Mouse (Mus musculus) ES-Bruce4 (cell line): ENCODE measurements around the gene Klhl26. TPM values are rescaled to one million over a fixed set of nuclear protein-coding genes. Genes with fewer than 3 reads are reported as not detected.

Source experiments
- H3K27ac ChIP-seq: 2 replicates; pipeline ENCODE4 v1.5.1; 2012; ENCODE audit warnings: low read length, inconsistent platforms; ENCODE audit not compliant: insufficient read depth
- H3K27me3 ChIP-seq: 2 replicates; pipeline ENCODE4 v1.6.1; 2012; ENCODE audit warnings: mild to moderate bottlenecking, low read length, inconsistent platforms; ENCODE audit not compliant: control insufficient read depth, poor library complexity, insufficient read depth, severe bottlenecking
- H3K36me3 ChIP-seq: 2 replicates; pipeline ENCODE4 v1.6.1; 2012; ENCODE audit warnings: inconsistent platforms, mild to moderate bottlenecking, low read length, moderate library complexity; ENCODE audit not compliant: control insufficient read depth, poor library complexity, insufficient read depth, severe bottlenecking
- H3K4me1 ChIP-seq: one replicate; pipeline ENCODE4 v1.8.1; 2011; ENCODE audit warnings: low read length; ENCODE audit not compliant: control insufficient read depth, insufficient read depth
- H3K4me3 ChIP-seq: 2 replicates; pipeline ENCODE4 v1.5.1; 2011; ENCODE audit warnings: low read depth, mild to moderate bottlenecking, low read length
- H3K9ac ChIP-seq: 2 replicates; pipeline ENCODE4 v1.6.1; 2012; ENCODE audit warnings: low read depth, mild to moderate bottlenecking, inconsistent platforms; ENCODE audit not compliant: poor library complexity, severe bottlenecking
- H3K9me3 ChIP-seq: replicated peaks from 2 replicates; pipeline ENCODE4 v1.6.1; 2012; ENCODE audit warnings: mild to moderate bottlenecking, low read length, inconsistent platforms; ENCODE audit not compliant: control insufficient read depth, poor library complexity, insufficient read depth, severe bottlenecking
- CTCF ChIP-seq: IDR thresholded peaks from one replicate; pipeline ENCODE4 v1.8.1; 2011; ENCODE audit warnings: low read depth, low read length
- EP300 ChIP-seq: IDR thresholded peaks from 2 replicates; pipeline ENCODE4 v1.6.1; 2011; ENCODE audit warnings: low read depth, low read length; ENCODE audit not compliant: insufficient read depth
- POLR2A ChIP-seq: IDR thresholded peaks from one replicate; pipeline ENCODE4 v1.8.1; 2011; ENCODE audit warnings: low read length; ENCODE audit not compliant: insufficient read depth
- polyA plus RNA-seq: library from polyadenylated mRNA; stranded (reverse); fragments of >200 nt; gene quantifications from 2 replicates; pipeline ENCODE4 v1.2.4, GENCODE M21; 2011; ENCODE audit warnings: low read depth; ENCODE audit not compliant: missing spikeins, insufficient read depth, insufficient read length

Gene Klhl26
- polyA plus RNA-seq, 1 experiment: 27.4 TPM

GRCm38 (mm10) chr8:70481908-70482307 is 5.1 kb upstream of the Klhl26 start:
- no peaks in the 10 kb centered on the region for H3K4me1 ChIP-seq
- no peaks in the 10 kb centered on the region for H3K36me3 ChIP-seq
- no peaks in the 10 kb centered on the region for H3K27me3 ChIP-seq
- H3K27ac ChIP-seq: no peak overlapping the region
- H3K4me3 ChIP-seq: no peak overlapping the region
- H3K9ac ChIP-seq: no peak overlapping the region
- H3K9me3 ChIP-seq: no peaks in the 10 kb centered on the region
- TF ChIP-seq EP300 (no peak), CTCF (no peak), POLR2A (no peak)

- Histone ChIP-seq H3K27ac (peak overlapping the region; percentile 49), H3K9ac (0 out of 2 replicates have a peak overlapping the region, but pooled peaks have one; percentile 5), H3K27me3 (no peaks in the 10 kb centered on the region)
These were observed 658 bp upstream of the Klhl26 start for GRCm38 (mm10) chr8:70477269-70477982.

DNA sequence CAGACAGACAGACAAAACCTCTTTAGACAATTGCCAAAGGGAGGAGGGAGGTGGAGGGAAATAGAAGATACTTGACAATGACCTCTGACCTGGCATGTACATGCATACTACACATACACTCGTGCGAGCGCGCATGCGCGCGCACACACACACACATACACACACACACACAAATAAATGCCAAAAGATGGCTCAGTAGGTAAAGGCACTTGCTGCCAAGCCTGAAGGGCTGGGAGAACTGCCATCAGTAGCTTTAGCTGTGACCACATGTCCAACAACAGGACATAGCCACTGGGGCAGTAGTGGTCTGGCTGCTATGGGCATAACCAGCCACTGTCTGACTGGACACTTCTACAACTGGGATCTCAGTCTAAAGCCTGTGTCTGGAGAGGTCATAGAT is 4.9 kb downstream of the Klhl26 start:
- Histone ChIP-seq H3K9ac (no peak overlapping the region), H3K4me1 (no peaks in the 10 kb centered on the region), H3K4me3 (no peak overlapping the region), H3K36me3 (no peaks in the 10 kb centered on the region), H3K27ac (no peak overlapping the region), H3K27me3 (no peaks in the 10 kb centered on the region), H3K9me3 (no peaks in the 10 kb centered on the region)
- TF ChIP-seq EP300: no peak
- no peak for TF ChIP-seq POLR2A
- TF ChIP-seq CTCF: no peak

More at GRCm38 (mm10) chr8:70477269-70477982, 658 bp upstream of the Klhl26 start:
- no peaks in the 10 kb centered on the region for H3K36me3 ChIP-seq
- H3K4me1 ChIP-seq: no peaks in the 10 kb centered on the region
- TF ChIP-seq POLR2A (no peak), CTCF (no peak), EP300 (peak; percentile 4; the same call in 1 of the 2 replicates)
- H3K9me3 ChIP-seq: no peaks in the 10 kb centered on the region
- H3K4me3 ChIP-seq: peak overlapping the region; percentile 66

DNA sequence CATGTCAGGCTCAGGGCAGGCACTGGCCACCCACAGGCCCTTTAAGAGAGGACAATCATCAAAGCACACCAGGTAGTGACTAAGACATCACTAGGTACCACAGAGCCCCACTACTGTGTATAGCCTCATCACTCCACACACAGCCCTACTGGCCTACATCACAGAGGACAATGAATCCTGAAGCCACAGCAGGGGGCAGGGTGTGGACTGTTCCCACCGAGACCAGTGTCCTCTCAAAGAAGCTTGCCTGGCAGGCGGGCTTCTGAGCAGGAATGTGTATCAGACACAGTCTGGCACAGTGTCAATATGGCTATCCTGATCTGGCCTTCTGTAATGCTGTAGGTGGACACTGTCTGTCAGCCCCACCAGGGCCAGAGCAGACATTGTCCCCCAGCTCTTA is 6.8 kb downstream of the Klhl26 start:
- H3K4me1 ChIP-seq: no peaks in the 10 kb centered on the region
- no peak overlapping the region for H3K27ac ChIP-seq
- H3K36me3 ChIP-seq: no peaks in the 10 kb centered on the region
- no peaks in the 10 kb centered on the region for H3K9me3 ChIP-seq
- no peak overlapping the region for H3K4me3 ChIP-seq
- H3K9ac ChIP-seq: no peak overlapping the region
- H3K27me3 ChIP-seq: no peaks in the 10 kb centered on the region
- TF ChIP-seq CTCF: no peak
- TF ChIP-seq POLR2A: no peak
- TF ChIP-seq EP300: no peak

DNA sequence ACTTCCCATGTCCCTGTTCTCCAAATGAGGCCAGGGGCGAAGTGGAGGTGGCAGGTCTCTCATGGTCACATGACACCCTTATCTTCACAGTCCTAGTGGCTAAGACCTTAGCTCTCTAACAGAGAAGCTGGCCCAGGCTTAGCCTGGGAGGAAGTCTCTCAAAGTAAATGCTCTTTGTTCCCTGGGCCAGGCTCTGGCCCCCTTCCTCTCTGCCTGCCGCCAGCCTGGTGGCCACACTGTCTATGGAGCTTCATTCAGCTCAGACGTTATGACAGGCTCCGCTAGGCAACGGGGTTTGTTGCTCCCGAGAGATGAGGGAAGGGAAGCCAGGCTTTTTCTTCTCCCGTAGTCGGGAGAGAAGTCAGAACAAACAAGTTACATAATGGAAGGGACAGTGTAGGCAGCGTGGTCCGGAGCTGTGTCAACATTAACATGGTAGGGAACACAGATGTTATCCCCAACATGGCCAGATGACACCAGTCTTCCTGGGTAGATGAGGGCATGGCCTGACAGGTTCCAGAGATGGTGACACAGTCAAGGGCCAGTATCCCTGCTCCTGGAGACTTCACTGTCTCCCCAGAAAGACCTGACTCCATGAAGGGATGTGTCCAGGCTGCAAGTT is 7.4 kb downstream of the Klhl26 start:
- H3K36me3 ChIP-seq: no peaks in the 10 kb centered on the region
- H3K27ac ChIP-seq: no peak overlapping the region
- no peak for TF ChIP-seq CTCF
- TF ChIP-seq EP300: no peak
- no peak for TF ChIP-seq POLR2A
- no peaks in the 10 kb centered on the region for H3K9me3 ChIP-seq
- H3K4me1 ChIP-seq: no peaks in the 10 kb centered on the region
- no peak overlapping the region for H3K4me3 ChIP-seq
- H3K27me3 ChIP-seq: no peaks in the 10 kb centered on the region
- no peak overlapping the region for H3K9ac ChIP-seq

- H3K27ac ChIP-seq: no peak overlapping the region
- H3K9me3 ChIP-seq: no peaks in the 10 kb centered on the region
- H3K9ac ChIP-seq: no peak overlapping the region
- H3K4me3 ChIP-seq: no peak overlapping the region
- TF ChIP-seq POLR2A (no peak), EP300 (no peak), CTCF (no peak)
- no peaks in the 10 kb centered on the region for H3K4me1 ChIP-seq
- no peaks in the 10 kb centered on the region for H3K36me3 ChIP-seq
- no peaks in the 10 kb centered on the region for H3K27me3 ChIP-seq
These were observed 8.0 kb downstream of the Klhl26 start for GRCm38 (mm10) chr8:70468733-70469132.
